Mouse (Mus musculus) midbrain, embryonic 15.5 days (tissue): Measurements from ENCODE around the gene Krcc1. TPM values are rescaled to one million over a fixed set of nuclear protein-coding genes. Genes with fewer than 3 reads are reported as not detected.
"Not testable (repeated sequence)": the region's sequence is repeated elsewhere in the genome, so short reads cannot be mapped to it uniquely, and the experiment has no call there.

Experiments
- ATAC-seq: fragments of 200-750 bp; cut with Nextera tagmentation; replicated peaks from 2 replicates; pipeline ENCODE4 v1.8.0; 2017; ENCODE audit warnings: moderate TSS enrichment
- H3K27ac ChIP-seq: fragments of 300-500 bp; sonication (generic); 2 replicates; pipeline ENCODE4 v1.5.1; 2015; ENCODE audit warnings: mild to moderate bottlenecking, inconsistent platforms
- H3K27me3 ChIP-seq: fragments of 300-500 bp; sonication (generic); replicated peaks from 2 replicates; pipeline ENCODE4 v1.6.1; 2015; ENCODE audit warnings: inconsistent platforms
- H3K36me3 ChIP-seq: fragments of 300-500 bp; sonication (generic); replicated peaks from 2 replicates; pipeline ENCODE4 v1.6.1; 2015; ENCODE audit warnings: inconsistent platforms
- H3K4me1 ChIP-seq: fragments of 300-500 bp; sonication (generic); 2 replicates; pipeline ENCODE4 v1.6.1; 2015; ENCODE audit warnings: inconsistent platforms
- H3K4me2 ChIP-seq: fragments of 300-500 bp; sonication (generic); 2 replicates; pipeline ENCODE4 v1.6.1; 2015; ENCODE audit warnings: inconsistent platforms, mild to moderate bottlenecking, moderate library complexity
- H3K4me3 ChIP-seq: fragments of 300-500 bp; sonication (generic); 2 replicates; pipeline ENCODE4 v1.5.1; 2015; ENCODE audit warnings: mild to moderate bottlenecking, inconsistent platforms
- H3K9ac ChIP-seq: fragments of 300-500 bp; sonication (generic); 2 replicates; pipeline ENCODE4 v1.6.1; 2015; ENCODE audit warnings: mild to moderate bottlenecking, inconsistent platforms
- H3K9me3 ChIP-seq: fragments of 300-500 bp; sonication (generic); 2 replicates; pipeline ENCODE4 v1.6.1; 2016; ENCODE audit warnings: inconsistent platforms
- WGBS: fragments of 180-500 bp; shearing (Covaris S2); methylation state at CpG from one replicate; pipeline ENCODE4 v1.1.7; 2015; ENCODE audit warnings: mixed read lengths; 5-methylcytosine and 5-hydroxymethylcytosine counted together
- polyA plus RNA-seq: library from polyadenylated mRNA; unstranded; fragments of >200 nt; fragmentation: Nextera tagmentation; extraction: Ambion mirVana; gene quantifications from 2 replicates; pipeline ENCODE4 v1.2.1, GENCODE M21; 2015

The Krcc1 gene
- polyA plus RNA-seq, 1 experiment from 2014 or later: 16.9 TPM

GRCm38 (mm10) chr6:71302097-71302731, 30.7 kb downstream of the Krcc1 start:
- Histone ChIP-seq H3K4me3 (no peak overlapping the region), H3K36me3 (no peaks in the 10 kb centered on the region), H3K27me3 (no peaks in the 10 kb centered on the region), H3K9me3 (no peaks in the 10 kb centered on the region), H3K4me1 (no peaks in the 10 kb centered on the region), H3K4me2 (no peak overlapping the region), H3K27ac (no peak overlapping the region), H3K9ac (no peak overlapping the region)
- WGBS: 79% methylated on average over 6 of the region's 6 CpGs
- no peak for ATAC-seq

- Histone ChIP-seq H3K4me3 (no peak overlapping the region), H3K27ac (no peak overlapping the region), H3K9ac (no peak overlapping the region), H3K36me3 (no peaks in the 10 kb centered on the region), H3K27me3 (no peaks in the 10 kb centered on the region), H3K4me1 (no peaks in the 10 kb centered on the region), H3K9me3 (no peaks in the 10 kb centered on the region), H3K4me2 (no peak overlapping the region)
- no peak for ATAC-seq
- 88% methylated on average over 8 of the region's 8 CpGs for WGBS
Observed at GRCm38 (mm10) chr6:71307486-71307885, 36.0 kb downstream of the Krcc1 start.

DNA sequence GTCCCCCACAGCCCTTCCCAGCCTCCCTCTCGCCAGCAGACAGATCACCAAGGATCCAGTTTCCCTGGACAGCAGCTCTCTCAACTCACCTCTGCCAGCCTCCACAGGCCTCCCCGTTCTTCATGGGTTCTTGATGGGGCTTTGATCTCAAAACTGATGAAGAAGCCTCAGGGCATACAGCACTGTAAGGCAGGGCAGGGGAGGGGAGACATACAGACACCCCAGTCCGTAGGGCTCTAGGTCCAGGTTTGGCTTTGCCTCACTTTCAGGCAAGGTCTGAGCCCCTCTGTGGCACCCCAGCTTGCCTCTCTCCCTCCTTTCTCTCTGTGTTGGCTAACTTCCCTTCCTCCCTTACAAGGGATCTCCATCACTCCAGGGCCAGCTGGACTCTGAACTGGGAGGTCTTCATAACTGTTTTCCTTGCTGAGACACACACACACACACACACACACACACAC, 50.4 kb downstream of the Krcc1 start, which contains the start of gene Smyd1:
Smyd1 (minus strand) TSS at position 408 of the 458 bp plus-strand sequence.
- Histone ChIP-seq H3K4me1 (no peaks in the 10 kb centered on the region), H3K4me3 (no peak within 1 kb of the TSS), H3K9ac (no peak within 1 kb of the TSS), H3K36me3 (no peaks in the 10 kb centered on the region), H3K27me3 (no peaks in the 10 kb centered on the region), H3K9me3 (no peaks in the 10 kb centered on the region; the same call in 1 of the 2 replicates), H3K27ac (no peak within 1 kb of the TSS), H3K4me2 (no peak within 1 kb of the TSS)
- 77% methylated on average over 3 of the region's 3 CpGs for WGBS
- ATAC-seq: no peak

DNA sequence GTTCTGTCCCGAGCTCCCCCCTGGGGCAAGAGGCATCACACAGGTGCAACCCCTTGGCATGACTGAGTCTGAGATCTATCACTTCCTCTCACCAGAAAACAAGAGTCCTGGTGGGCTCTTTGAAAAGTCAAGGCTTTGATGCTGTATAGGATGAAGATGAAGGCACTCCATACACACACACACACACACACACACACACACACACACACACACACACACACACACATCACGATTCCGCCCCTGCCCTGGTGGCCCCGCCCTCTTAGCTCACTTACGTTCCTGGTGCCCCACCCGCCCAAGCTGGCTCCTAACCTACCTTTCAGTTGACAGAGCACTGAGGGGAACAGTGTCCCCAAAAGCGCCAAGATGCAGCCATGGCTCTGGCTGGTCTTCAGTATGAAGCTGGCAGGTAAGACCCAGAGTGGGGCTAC, 51.0 kb downstream of the Krcc1 start, which contains the start of gene Cd8b1:
Cd8b1 (plus strand) TSS at position 298 of the 431 bp plus-strand sequence.
- WGBS: 83% methylated on average over 7 of the region's 7 CpGs
- H3K36me3 ChIP-seq: no peaks in the 10 kb centered on the region
- H3K27ac ChIP-seq: no peak within 1 kb of the TSS
- ATAC-seq: no peak
- no peak within 1 kb of the TSS for H3K4me2 ChIP-seq
- H3K9me3 ChIP-seq: no peaks in the 10 kb centered on the region; the same call in 1 of the 2 replicates
- no peak within 1 kb of the TSS for H3K4me3 ChIP-seq
- H3K4me1 ChIP-seq: no peaks in the 10 kb centered on the region
- no peaks in the 10 kb centered on the region for H3K27me3 ChIP-seq
- H3K9ac ChIP-seq: no peak within 1 kb of the TSS

GRCm38 (mm10) chr6:71324816-71325215, 53.3 kb downstream of the Krcc1 start:
- no peaks in the 10 kb centered on the region for H3K4me1 ChIP-seq
- H3K9me3 ChIP-seq: no peaks in the 10 kb centered on the region; the same call in 1 of the 2 replicates
- ATAC-seq: no peak
- H3K36me3 ChIP-seq: no peaks in the 10 kb centered on the region
- no peaks in the 10 kb centered on the region for H3K27me3 ChIP-seq
- no peak overlapping the region for H3K4me3 ChIP-seq
- no peak overlapping the region for H3K9ac ChIP-seq
- H3K27ac ChIP-seq: no peak overlapping the region
- H3K4me2 ChIP-seq: no peak overlapping the region
- 93% methylated on average over 9 of the region's 9 CpGs for WGBS

DNA sequence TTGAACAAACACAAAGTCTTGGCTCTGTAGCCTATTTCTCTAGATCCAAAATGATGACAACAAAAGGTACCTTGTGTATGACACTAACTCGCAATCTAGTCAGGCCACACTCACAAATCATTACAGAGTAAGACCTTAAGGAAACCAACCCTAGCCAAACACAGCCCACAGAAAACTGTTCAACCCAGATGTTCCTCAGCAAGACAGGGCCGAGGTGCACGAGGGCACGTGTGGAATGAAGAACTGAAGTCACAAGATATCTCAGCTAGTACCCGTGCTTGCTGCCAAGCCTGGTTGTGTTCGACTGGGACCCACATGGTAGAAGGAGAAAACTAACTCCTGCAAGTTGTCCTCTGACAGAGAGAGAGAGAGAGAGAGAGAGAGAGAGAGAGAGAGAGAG, 58.4 kb downstream of the Krcc1 start:
- 90% methylated on average over 6 of the region's 6 CpGs for WGBS
- Histone ChIP-seq H3K27me3 (no peaks in the 10 kb centered on the region), H3K36me3 (no peaks in the 10 kb centered on the region), H3K9me3 (no peaks in the 10 kb centered on the region), H3K4me3 (no peak overlapping the region), H3K4me1 (no peaks in the 10 kb centered on the region), H3K27ac (no peak overlapping the region), H3K9ac (no peak overlapping the region), H3K4me2 (no peak overlapping the region)
- no peak for ATAC-seq

DNA sequence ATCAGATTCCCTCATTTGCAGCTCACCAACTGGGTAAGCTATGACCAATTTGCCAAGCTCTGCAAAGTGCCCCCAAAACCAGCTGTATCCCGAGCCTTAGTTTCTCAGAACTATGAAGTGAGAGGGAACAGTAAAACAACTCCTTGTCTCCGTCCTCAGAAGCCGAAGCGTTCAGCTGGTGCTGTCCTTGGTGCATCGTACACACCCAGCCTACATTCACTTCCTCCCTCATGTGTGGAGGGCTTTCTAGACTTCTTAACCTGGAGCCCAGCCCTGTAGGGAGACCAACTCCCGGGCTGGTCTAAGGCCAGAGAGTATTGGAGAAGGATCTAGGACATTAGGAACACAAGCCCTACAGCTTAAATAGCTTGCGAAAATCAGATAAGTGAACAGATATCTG, 59.0 kb downstream of the Krcc1 start:
- H3K4me3 ChIP-seq: no peak overlapping the region
- H3K36me3 ChIP-seq: no peaks in the 10 kb centered on the region
- no peak for ATAC-seq

DNA sequence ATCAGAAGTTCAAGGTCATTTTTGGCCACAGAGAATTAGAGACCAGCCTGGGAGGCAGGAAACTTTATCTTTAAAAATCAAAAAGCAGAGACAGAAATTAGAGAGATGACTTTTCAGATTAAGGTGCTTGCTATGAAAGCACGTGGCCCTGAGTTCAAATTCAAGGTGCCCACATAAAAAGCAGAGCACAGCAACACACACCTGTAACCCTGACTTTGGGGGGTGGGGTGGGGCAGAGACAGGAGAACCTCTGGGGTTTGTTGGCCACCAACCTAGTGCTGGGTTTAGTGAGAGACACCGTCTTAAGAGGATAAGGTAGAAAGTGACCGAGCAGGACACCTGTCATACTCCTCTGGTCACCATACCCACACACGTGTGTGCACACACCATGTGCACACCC, 60.0 kb downstream of the Krcc1 start:
- not testable (repeated sequence) for ATAC-seq
- WGBS: 93% methylated on average over 2 of the region's 4 CpGs

More for the DNA sequence above, 59.0 kb downstream of the Krcc1 start:
- Histone ChIP-seq H3K9ac (no peak overlapping the region), H3K27ac (no peak overlapping the region), H3K27me3 (no peaks in the 10 kb centered on the region), H3K4me2 (no peak overlapping the region), H3K4me1 (no peaks in the 10 kb centered on the region), H3K9me3 (no peaks in the 10 kb centered on the region)
- 88% methylated on average over 7 of the region's 7 CpGs for WGBS

DNA sequence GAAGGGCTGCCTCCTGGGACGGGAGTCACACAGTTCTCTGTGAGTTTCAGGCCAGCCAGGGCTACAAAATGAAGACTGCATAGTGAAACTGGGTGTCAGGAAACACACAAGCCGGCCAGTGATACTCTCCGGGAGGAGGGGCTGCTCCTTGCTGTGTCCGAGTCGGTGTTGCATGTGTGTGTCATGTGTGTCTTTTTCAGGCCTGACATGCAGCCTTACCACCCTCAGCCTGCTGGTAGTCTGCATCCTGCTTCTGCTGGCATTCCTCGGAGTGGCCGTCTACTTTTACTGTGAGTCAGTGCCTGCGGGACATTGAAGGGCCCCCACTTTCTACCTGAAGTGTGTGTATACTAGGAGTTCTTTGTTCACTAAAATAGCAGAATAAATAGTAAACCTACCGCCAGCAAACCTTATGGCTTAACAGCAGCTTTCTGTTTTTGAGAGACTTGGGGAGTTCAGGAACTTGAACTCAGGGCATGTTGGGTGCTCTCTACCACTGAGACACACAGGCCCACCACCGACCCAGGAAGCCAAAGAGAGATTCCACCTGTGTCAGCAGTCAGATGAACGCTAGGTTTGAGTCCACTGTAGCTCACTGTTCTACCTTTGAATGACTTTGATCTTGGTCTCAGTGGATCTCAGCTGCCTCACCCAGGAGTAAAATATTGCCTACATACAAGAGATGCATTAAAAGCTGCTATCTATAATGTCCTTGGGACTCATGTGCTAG, 60.9 kb downstream of the Krcc1 start:
- no peaks in the 10 kb centered on the region for H3K9me3 ChIP-seq
- H3K27me3 ChIP-seq: no peaks in the 10 kb centered on the region
- H3K9ac ChIP-seq: no peak overlapping the region
- H3K36me3 ChIP-seq: no peaks in the 10 kb centered on the region
- H3K27ac ChIP-seq: no peak overlapping the region
- H3K4me1 ChIP-seq: no peaks in the 10 kb centered on the region
- no peak overlapping the region for H3K4me2 ChIP-seq
- ATAC-seq: no peak
- 80% methylated on average over 11 of the region's 11 CpGs for WGBS
- H3K4me3 ChIP-seq: no peak overlapping the region

More for the DNA sequence above, 60.0 kb downstream of the Krcc1 start:
- not testable (repeated sequence) for H3K9ac ChIP-seq, H3K27me3 ChIP-seq, H3K9me3 ChIP-seq, H3K36me3 ChIP-seq, H3K27ac ChIP-seq, H3K4me3 ChIP-seq, H3K4me2 ChIP-seq, H3K4me1 ChIP-seq

DNA sequence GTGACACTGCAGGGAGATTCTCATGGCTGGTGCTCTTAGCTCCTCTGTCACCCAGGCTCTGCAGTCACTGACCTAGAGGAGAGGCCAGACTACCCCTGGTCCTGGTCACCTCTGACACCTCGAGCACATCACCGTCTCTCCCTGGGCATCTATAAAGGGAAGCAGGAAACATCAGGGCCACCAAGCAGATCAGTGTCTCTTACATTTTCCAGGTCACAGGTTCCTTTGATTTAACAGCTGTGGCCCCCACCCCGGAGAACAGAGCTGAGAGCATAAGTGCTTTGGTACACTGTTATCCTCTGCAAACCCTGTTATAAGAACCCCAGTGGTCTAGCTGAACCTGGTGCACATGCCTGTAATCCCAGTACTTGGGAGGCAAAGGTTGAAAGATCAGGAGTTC, 61.6 kb downstream of the Krcc1 start:
- Histone ChIP-seq H3K27ac (no peak overlapping the region), H3K9me3 (no peaks in the 10 kb centered on the region), H3K4me1 (no peaks in the 10 kb centered on the region), H3K4me2 (no peak overlapping the region), H3K9ac (no peak overlapping the region), H3K36me3 (no peaks in the 10 kb centered on the region), H3K27me3 (no peaks in the 10 kb centered on the region), H3K4me3 (no peak overlapping the region)
- ATAC-seq: no peak
- WGBS: 69% methylated on average over 3 of the region's 3 CpGs

DNA sequence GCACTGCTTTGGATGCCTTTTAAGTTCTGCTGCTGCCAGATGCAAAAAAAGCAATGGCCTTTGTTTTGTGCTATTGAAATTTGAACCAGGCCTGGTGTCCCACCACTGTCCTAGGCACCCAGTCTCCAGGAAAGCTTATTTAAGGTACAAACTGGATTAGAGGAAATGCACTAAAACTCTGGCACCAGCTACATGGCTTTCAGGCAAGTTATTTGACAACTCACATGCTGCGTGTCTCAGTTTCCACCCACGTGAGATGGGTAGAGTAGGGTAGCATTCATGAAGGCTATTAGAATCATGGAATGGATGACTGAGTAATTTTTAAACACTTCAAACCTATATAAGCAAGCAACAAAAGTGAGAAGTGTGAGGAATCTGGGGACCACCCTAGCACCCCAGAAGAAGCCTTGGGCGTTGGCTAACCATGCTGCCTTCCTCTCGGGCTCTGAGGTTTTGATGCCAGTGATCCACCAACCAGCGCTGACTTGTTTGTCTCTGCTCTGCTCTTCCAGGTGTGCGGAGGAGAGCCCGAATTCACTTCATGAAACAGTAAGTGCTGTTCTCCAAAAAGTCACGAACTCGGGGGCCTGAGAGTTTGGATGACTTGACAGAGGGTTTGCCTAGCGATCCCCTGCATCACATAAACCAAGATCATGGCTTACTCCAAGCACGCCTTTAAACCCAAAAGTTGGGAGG, 62.2 kb downstream of the Krcc1 start:
- no peak overlapping the region for H3K4me2 ChIP-seq
- no peaks in the 10 kb centered on the region for H3K27me3 ChIP-seq
- no peak for ATAC-seq
- H3K36me3 ChIP-seq: no peaks in the 10 kb centered on the region
- no peak overlapping the region for H3K27ac ChIP-seq
- 92% methylated on average over 11 of the region's 11 CpGs for WGBS
- H3K4me3 ChIP-seq: no peak overlapping the region
- H3K9ac ChIP-seq: no peak overlapping the region
- H3K4me1 ChIP-seq: no peaks in the 10 kb centered on the region
- H3K9me3 ChIP-seq: no peaks in the 10 kb centered on the region
